Mouse (Mus musculus) skeletal muscle tissue, adult 2 months (tissue): ENCODE data around the gene Tmem182.

ENCODE experiments used
- DNase-seq: peaks from one replicate; pipeline ENCODE4 v3.0.0-alpha.2; 2012; ENCODE audit warnings: low read depth, low spot score

Gene Tmem182

GRCm38 (mm10) chr1:40799121-40799520, 6.3 kb upstream of the Tmem182 start:
- no peak for DNase-seq

DNA sequence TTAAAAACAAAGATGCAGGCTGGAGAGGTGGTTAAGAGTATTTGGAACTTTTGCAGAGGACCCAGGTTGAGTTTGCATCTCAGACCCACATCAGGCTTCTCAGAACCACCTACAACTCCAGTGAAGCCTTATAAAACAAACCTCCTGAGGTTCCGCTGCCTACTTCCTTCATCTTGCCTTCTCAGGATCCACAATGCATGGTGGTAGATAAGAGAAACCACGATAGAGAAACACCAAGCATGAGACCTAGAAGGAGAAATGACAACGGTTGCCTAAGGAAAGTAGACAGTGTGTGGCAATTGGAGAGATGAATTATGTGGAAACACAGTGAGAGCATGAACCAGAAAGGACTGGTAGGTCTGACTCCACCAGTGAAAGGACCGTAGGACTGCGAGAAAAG, 4.5 kb upstream of the Tmem182 start:
- no peak for DNase-seq

- peak; percentile 69 for DNase-seq
Measured at GRCm38 (mm10) chr1:40802759-40803158, 2.6 kb upstream of the Tmem182 start.

DNA sequence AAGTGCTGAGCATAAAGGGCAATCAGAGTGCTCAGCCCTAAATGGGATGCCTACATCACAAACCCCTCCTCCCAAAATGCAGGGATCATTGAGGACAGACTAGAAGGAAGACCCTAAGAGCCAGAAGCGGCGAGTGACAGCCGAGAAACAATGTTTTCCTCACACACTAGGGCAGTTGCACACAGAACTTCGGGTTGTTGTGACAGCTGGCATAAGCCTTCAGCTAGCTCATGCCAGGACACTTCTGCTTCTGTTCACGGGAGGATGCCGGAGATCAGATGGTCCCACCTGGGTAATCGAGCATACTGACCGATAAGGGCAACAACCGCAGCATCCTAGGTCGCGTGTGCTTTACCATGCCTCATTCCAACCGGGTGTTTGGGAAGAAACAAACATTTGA, 1.3 kb upstream of the Tmem182 start:
- no peak for DNase-seq

DNA sequence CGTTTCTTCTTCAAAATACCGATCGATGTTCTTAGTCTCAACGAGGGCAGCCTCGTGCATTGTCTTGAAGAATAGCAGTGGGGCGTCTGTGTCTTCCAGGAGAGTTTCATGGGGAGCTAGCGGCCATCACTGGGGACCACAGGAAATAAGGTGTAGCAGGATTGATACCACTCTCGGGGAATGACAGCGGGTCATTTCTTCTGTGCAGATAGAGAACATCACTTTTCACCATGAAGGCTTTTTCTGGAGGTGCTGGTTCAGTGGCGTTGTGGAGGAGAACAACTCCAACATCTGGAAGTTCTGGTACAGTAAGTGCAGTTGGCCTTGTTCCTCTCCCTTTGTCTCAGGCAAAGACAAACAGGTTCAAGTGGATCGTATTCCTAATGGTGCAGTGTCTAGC, 490 bp downstream of the Tmem182 start:
- DNase-seq, result no peak

DNA sequence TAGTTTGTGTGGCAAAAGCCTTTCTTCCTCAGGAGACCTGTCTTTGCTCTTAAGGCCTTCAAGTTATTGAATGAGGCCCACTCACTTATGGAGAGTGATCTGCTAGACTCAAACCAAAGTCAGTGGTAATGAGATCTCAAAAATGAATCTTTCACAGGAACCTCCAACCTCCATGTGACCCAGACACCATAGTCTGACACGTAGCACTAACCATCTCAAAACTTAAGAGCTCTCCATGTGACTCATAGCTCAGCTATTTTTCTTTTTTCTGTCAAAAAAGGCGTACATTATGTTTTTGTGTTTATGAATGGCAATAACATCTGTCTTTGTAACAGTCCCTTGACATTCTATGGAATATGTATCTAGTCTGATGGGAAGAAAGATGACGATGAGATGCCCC, 3.2 kb downstream of the Tmem182 start:
- DNase-seq, result no peak

- peak; percentile 76 for DNase-seq
Measured at GRCm38 (mm10) chr1:40815071-40815845, 9.9 kb downstream of the Tmem182 start.

- no peak for DNase-seq
Measured at GRCm38 (mm10) chr1:40824517-40824916, 19.1 kb downstream of the Tmem182 start.

DNA sequence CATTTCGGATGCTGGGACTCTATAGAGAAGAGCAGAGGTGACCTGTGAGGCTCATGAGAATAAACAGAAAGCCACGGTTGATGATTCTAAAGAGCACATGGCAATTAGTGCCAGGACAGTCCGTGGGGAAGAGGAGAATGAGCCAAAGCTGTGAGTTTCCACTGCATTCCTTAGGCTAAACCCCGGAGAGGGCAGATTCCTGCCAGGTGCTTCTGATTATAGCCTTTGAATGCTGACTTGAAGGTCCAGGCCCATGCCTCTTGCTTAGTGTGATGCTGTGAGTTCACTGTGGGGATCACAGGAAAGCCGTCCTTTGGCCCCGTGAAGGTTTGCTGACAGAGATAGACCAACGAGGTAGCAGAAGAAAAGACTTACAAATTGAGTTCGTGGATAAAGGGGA, 19.5 kb downstream of the Tmem182 start:
- DNase-seq, result no peak

- DNase-seq, result no peak
Measured at GRCm38 (mm10) chr1:40825826-40826225, 20.4 kb downstream of the Tmem182 start.

GRCm38 (mm10) chr1:40829213-40829914, 24.0 kb downstream of the Tmem182 start:
- peak; percentile 83 for DNase-seq

- DNase-seq, result no peak
Measured at GRCm38 (mm10) chr1:40830712-40831507, 25.5 kb downstream of the Tmem182 start.

GRCm38 (mm10) chr1:40835468-40835867, 30.1 kb downstream of the Tmem182 start:
- DNase-seq, result no peak

- DNase-seq, result peak; percentile 46
Measured at GRCm38 (mm10) chr1:40840605-40841004, 35.2 kb downstream of the Tmem182 start.

- peak; percentile 25 for DNase-seq
Measured at GRCm38 (mm10) chr1:40841032-40841761, 35.8 kb downstream of the Tmem182 start.

GRCm38 (mm10) chr1:40844616-40845015, 39.2 kb downstream of the Tmem182 start:
- DNase-seq, result peak; percentile 47

DNA sequence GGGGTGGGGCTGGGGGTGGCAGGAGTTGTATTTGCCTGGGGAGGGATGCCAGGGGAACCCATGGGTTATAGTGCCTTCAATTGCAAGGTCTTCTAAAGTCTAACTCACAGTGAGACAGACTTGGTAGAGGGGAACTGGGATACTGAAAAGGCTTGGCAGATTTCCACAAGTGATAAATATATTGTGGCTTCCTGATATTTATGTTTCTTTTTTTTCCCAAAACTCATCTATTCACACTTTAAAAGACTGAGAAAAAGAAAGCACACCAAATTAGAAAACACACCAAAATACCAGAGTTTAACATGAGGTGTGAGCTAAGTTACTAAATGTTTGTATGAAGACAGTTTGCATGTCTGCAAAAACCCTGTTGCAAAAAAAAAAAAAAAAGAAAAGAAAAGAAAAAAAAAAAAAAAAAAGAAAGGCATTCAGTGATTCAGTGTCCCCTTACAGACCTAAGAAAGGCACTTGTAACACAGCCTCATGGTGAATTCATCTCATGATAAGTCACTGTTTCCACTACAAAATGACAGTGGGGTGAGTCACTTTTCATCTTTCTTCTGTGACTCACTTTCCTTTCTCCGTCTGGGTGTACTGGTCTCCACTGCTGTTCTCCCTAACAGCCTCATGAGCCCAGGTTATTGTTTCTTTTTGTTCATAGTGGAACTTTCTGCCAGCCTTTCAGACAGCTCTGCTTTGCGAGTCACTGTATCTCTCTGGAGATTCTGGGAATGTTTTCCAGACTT, 42.0 kb downstream of the Tmem182 start:
- DNase-seq, result peak; percentile 33

DNA sequence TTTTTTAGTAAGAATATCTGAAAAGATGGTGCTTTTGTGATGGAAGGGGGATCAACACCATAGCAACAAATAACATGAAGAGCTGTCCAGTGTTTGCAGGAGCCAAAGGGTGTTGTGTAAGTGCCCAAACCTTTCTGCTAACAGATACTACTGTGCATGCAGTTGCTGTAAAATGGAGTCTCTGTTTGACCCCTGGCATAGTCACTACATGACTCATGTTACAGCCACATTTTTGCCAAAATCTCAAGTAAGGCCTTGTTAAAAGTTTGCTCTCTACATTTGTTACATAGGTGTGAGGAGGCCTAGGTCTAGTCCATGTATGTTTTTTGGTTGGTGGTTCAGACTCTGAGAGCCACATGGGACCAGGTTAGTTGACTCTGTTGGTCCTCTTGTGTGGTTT, 45.9 kb downstream of the Tmem182 start:
- no peak for DNase-seq

GRCm38 (mm10) chr1:40855268-40855667, 49.9 kb downstream of the Tmem182 start:
- no peak for DNase-seq

DNA sequence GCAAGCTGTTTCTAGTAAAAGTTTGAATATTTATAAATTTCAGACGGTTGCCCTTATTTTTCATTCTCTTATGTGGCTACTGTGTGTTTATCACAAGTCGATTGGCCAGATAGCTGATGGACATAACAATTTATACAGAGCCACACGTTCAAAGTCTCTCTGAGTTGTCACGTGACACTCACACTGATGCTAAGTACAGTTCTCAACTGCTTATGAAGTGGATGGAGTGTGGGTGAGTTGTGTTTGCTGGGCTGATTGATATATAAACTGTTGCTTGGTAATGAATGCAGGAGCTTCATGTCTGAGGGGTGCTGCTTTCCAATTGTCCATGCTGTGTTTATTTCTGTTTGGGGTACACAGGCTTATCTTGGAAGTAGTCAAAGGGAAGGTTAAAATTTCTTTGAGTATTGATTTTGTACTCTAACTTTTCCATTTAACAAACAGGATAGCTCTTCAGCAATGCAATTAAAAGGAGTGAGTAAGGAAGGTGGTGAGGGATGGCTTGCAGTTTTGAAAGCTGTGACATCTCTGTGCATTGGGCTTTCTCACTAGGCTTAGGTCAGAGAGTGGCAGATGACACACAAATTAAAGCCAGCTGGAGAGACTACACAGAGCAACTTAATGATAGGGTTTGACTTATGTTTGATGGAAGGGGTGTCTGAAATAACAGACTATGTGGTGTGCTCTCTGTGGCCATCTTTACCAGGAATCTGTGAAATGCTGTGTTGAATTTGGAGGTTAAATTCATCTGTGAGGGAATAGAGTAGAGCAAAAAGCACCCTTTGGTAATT, 51.6 kb downstream of the Tmem182 start:
- DNase-seq, result no peak
